Mouse (Mus musculus) megakaryocyte, embryonic 14.5 days (primary cell): ENCODE results near the gene Dek.

Experiments used
- FLI1 ChIP-seq: IDR thresholded peaks from 2 replicates; pipeline ENCODE4 v1.6.1; 2012; ENCODE audit warnings: low read length, inconsistent platforms, mixed read lengths
- GATA1 ChIP-seq: IDR thresholded peaks from 3 replicates; pipeline ENCODE4 v1.6.1; 2012; ENCODE audit warnings: mixed read lengths, low read length, inconsistent platforms, borderline replicate concordance

GRCm38 (mm10) chr13:47122537-47123430 is 16.8 kb upstream of the Dek start, which contains the start of gene Rnf144b:
- TF ChIP-seq GATA1: no peak
- TF ChIP-seq FLI1: no peak
